Mouse (Mus musculus) neutrophil, adult 83 days (primary cell): Measurements from ENCODE around the gene B430218F22Rik. TPM values are rescaled to one million over a fixed set of nuclear protein-coding genes. Genes with fewer than 3 reads are reported as not detected.

ENCODE experiments used
- total RNA-seq, 2 experiments: library from RNA; stranded (reverse); gene quantifications; one replicate each; pipeline ENCODE4 v1.2.4; 2023

Gene B430218F22Rik
- not detected for total RNA-seq

GRCm38 (mm10) chr13:118386511-118387447 is at the start of gene B430218F22Rik, which contains the start of gene Mrps30:
Gene B430218F22Rik (plus strand): TSS chr13:118386630.
Gene Mrps30 (minus strand): TSS chr13:118387252.

Other genes with a start within 250 kb of the B430218F22Rik start
- 10 to 100 TPM; 10.1 to 10.7 TPM for gene Mrps30, start 622 bp downstream of the B430218F22Rik start, total RNA-seq